Mouse (Mus musculus) liver, embryonic 15.5 days (tissue): Measurements from ENCODE around the gene Mark4. TPM values are rescaled to one million over a fixed set of nuclear protein-coding genes. Genes with fewer than 3 reads are reported as not detected.

Source experiments
- ATAC-seq: fragments of 200-750 bp; cut with Nextera tagmentation; 2 replicates; pipeline ENCODE4 v1.8.0; 2017; ENCODE audit warnings: moderate number of reproducible peaks, mild to moderate bottlenecking, moderate library complexity; ENCODE audit not compliant: insufficient read depth
- H3K27ac ChIP-seq: fragments of 300-500 bp; sonication (generic); replicated peaks from 2 replicates; pipeline ENCODE4 v1.5.1; 2015; ENCODE audit warnings: mild to moderate bottlenecking, inconsistent platforms
- H3K27me3 ChIP-seq: fragments of 300-500 bp; sonication (generic); 2 replicates; pipeline ENCODE4 v1.6.1; 2015; ENCODE audit warnings: mild to moderate bottlenecking, inconsistent platforms
- H3K36me3 ChIP-seq: fragments of 300-500 bp; sonication (generic); replicated peaks from 2 replicates; pipeline ENCODE4 v1.6.1; 2015; ENCODE audit warnings: moderate library complexity, mild to moderate bottlenecking, inconsistent platforms
- H3K4me1 ChIP-seq: fragments of 300-500 bp; sonication (generic); replicated peaks from 2 replicates; pipeline ENCODE4 v1.6.1; 2015; ENCODE audit warnings: inconsistent platforms
- H3K4me2 ChIP-seq: fragments of 300-500 bp; sonication (generic); 2 replicates; pipeline ENCODE4 v1.6.1; 2015; ENCODE audit warnings: moderate library complexity, mild to moderate bottlenecking, inconsistent platforms
- H3K4me3 ChIP-seq: fragments of 300-500 bp; sonication (generic); replicated peaks from 2 replicates; pipeline ENCODE4 v1.5.1; 2015; ENCODE audit warnings: mild to moderate bottlenecking, inconsistent platforms
- H3K9ac ChIP-seq: fragments of 300-500 bp; sonication (generic); 2 replicates; pipeline ENCODE4 v1.6.1; 2015; ENCODE audit warnings: moderate library complexity, mild to moderate bottlenecking, inconsistent platforms
- H3K9me3 ChIP-seq: fragments of 300-500 bp; sonication (generic); replicated peaks from 2 replicates; pipeline ENCODE4 v1.6.1; 2016; ENCODE audit warnings: inconsistent platforms
- WGBS: fragments of 180-500 bp; shearing (Covaris S2); methylation state at CpG from one replicate; pipeline ENCODE4 v1.1.7; 2015; ENCODE audit warnings: mixed read lengths; ENCODE audit not compliant: insufficient replicate concordance; 5-methylcytosine and 5-hydroxymethylcytosine counted together
- polyA plus RNA-seq: library from polyadenylated mRNA; unstranded; fragments of >200 nt; fragmentation: Nextera tagmentation; extraction: Ambion mirVana; gene quantifications from 2 replicates; pipeline ENCODE4 v1.2.1, GENCODE M21; 2015

Mark4 gene
- polyA plus RNA-seq, 1 experiment from 2014 or later: 1.2 TPM

DNA sequence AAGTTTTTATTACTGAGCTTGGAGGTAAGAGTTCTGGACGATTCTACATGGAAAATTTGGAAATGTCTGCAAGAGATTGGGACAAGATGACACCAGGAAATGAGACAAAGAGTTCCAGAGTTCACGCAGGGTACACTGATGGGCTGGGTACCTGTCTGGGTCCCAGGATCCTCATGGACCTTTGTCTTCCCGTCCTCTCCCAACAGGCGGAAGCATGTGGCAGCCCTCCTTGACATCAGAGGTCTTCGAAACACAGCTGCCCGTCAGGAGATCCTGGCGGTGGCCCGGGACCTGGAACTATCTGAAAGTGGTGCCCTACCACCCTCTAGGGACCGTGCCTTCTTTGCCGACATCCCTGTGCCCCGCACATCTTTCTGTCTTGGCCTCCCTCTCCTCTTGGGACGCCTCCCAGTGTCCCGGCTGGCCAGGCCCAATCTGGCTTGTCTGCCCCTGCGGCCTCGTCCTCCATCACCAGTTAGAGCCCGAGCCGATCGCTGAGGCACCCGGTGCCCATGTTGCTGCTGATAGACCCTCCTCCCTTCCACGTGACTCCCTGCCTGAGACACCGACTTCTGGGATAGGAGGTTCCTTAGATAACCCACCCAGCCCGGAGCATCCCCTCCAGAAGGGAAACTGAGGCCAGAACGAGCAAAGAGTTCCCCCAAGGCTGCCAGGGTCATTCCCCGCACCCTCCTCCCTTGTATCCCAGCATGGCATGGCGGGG, 36.3 kb upstream of the Mark4 start:
- Histone ChIP-seq H3K27me3 (peaks cover 13% of the 10 kb centered on the region), H3K36me3 (no peaks in the 10 kb centered on the region), H3K9ac (no peak overlapping the region), H3K4me2 (no peak overlapping the region), H3K27ac (no peak overlapping the region), H3K4me1 (peaks cover 26% of the 10 kb centered on the region), H3K9me3 (no peaks in the 10 kb centered on the region), H3K4me3 (no peak overlapping the region)
- 75% methylated on average over 25 of the region's 25 CpGs for WGBS
- ATAC-seq: no peak

DNA sequence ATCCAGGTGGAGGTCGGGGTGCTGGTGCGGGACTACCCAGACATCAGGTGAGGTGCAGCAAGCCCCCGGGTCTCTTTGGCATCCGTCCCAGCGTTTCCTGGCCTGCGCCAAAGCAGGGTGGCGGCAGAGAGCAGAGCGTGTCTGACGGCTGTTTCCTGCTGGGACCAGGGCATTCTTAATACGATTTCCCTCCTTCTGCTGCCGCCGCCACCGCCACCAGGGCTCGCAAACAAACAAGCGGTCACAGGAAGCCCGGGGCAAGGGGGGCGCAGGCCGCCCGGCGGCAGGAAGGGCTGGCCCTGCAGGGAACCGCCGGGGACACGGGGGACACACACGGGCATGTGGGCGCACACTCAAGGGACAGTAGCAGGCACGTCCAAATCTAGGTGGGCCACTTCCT, 33.1 kb upstream of the Mark4 start:
- Histone ChIP-seq H3K4me1 (peaks cover 20% of the 10 kb centered on the region), H3K27me3 (peaks cover 31% of the 10 kb centered on the region), H3K9me3 (no peaks in the 10 kb centered on the region), H3K9ac (no peak overlapping the region), H3K4me3 (no peak overlapping the region), H3K4me2 (peak overlapping the region; percentile 23; the same call in 1 of the 2 replicates), H3K36me3 (no peaks in the 10 kb centered on the region), H3K27ac (no peak overlapping the region)
- WGBS: 20% methylated on average over 26 of the region's 26 CpGs
- no peak for ATAC-seq

DNA sequence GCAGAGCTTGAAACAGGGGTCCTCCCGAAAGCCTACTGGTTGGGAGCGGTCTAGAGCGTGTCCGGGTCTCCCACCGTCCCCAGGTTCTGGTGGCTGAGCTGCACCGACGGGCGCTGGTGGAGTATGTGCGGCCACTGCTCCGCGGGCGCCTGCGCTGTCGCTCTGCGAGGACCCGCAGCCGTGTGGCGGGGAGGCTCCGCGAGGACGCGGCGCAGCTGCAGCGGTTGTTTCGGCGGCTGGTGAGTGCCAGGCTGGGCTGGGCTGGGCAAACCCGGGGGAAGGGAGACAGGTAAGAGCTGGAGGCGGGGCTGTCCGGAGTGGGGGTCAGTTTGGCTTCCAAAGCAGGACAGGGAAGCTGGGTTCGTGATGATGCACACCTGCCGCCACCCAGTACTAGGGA, 30.9 kb upstream of the Mark4 start:
- 71% methylated on average over 31 of the region's 31 CpGs for WGBS
- no peak overlapping the region for H3K27ac ChIP-seq
- peaks cover 31% of the 10 kb centered on the region for H3K27me3 ChIP-seq
- 0 out of 2 replicates have a peak, but pooled peaks cover 6% of the 10 kb centered on the region for H3K4me1 ChIP-seq
- H3K9ac ChIP-seq: no peak overlapping the region
- no peaks in the 10 kb centered on the region for H3K36me3 ChIP-seq
- ATAC-seq: no peak
- no peak overlapping the region for H3K4me3 ChIP-seq
- H3K9me3 ChIP-seq: no peaks in the 10 kb centered on the region
- H3K4me2 ChIP-seq: no peak overlapping the region

DNA sequence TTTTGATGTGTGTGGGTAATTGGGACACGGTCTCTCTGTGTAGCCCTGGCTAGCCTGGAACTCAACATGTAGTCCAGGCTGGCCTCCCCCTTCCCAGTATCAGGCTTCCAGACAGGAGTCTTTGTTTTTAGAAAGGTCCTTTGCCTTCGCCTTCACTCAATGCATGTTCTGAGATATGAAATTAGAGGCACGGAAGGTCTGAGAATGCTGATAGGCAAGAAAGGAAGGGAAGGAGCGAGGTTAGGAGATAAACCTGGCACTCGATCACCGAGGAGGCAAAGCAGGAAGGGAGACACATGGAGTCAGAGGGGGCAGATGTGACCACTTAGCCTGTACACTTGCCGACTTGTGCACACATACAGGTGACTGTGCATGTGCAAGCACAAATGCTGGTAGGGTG, 27.9 kb upstream of the Mark4 start:
- 36% methylated on average over 7 of the region's 7 CpGs for WGBS
- no peak for ATAC-seq

DNA sequence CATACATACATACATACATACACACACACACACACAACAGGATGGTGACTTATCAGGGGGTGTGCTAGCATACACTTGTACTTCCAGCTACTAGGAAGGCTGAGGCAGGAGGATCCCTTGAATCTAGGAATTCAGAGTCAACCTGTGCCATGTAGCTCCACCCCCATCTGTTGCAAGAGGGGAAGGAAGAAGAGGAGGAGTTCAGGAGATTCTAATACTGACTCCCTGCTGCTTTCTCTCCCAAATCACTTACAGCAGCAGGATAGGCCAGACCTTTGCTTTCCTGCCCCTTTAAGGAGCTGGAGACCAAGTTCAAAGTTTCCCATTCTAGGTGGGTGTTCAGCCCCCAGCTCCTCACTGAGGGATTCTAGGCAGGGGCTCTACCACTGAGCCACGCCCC, 26.9 kb upstream of the Mark4 start:
- no peak overlapping the region for H3K27ac ChIP-seq
- H3K9me3 ChIP-seq: no peaks in the 10 kb centered on the region
- no peaks in the 10 kb centered on the region for H3K36me3 ChIP-seq
- no peak for ATAC-seq
- 78% methylated on average over 1 of the region's 1 CpGs for WGBS
- H3K4me1 ChIP-seq: no peaks in the 10 kb centered on the region
- no peak overlapping the region for H3K9ac ChIP-seq
- H3K4me2 ChIP-seq: no peak overlapping the region
- peaks cover 19% of the 10 kb centered on the region for H3K27me3 ChIP-seq
- H3K4me3 ChIP-seq: no peak overlapping the region

More for the DNA sequence above, 27.9 kb upstream of the Mark4 start:
- Histone ChIP-seq H3K9me3 (no peaks in the 10 kb centered on the region), H3K4me3 (no peak overlapping the region), H3K27me3 (peaks cover 23% of the 10 kb centered on the region), H3K4me2 (no peak overlapping the region), H3K9ac (no peak overlapping the region), H3K4me1 (0 out of 2 replicates have a peak, but pooled peaks cover under 1% of the 10 kb centered on the region), H3K27ac (no peak overlapping the region), H3K36me3 (no peaks in the 10 kb centered on the region)

DNA sequence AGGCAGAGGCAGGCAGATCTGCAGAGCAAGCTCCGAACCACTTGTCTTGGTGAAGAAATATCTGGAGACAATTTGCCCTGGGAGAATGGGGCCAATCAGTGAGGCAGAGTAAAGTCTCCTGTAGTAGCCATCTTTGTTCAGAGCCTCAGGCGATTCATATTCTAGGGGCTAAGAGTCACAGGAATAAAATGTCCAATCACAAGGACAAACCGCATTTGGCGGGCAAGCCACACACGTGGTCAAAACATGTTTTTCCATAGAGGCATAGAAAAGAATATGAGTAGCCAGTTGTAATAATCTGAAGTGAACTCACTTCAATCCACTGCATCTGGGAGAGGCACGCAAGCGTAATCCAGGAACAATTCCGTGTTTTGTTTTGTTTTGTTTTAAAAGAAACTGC, 24.7 kb upstream of the Mark4 start:
- H3K27me3 ChIP-seq: 0 out of 2 replicates have a peak, but pooled peaks cover 2% of the 10 kb centered on the region
- no peak overlapping the region for H3K9ac ChIP-seq
- ATAC-seq: no peak
- H3K36me3 ChIP-seq: no peaks in the 10 kb centered on the region
- H3K9me3 ChIP-seq: no peaks in the 10 kb centered on the region
- 73% methylated on average over 8 of the region's 8 CpGs for WGBS
- H3K4me1 ChIP-seq: no peaks in the 10 kb centered on the region
- no peak overlapping the region for H3K4me2 ChIP-seq
- no peak overlapping the region for H3K27ac ChIP-seq
- no peak overlapping the region for H3K4me3 ChIP-seq

DNA sequence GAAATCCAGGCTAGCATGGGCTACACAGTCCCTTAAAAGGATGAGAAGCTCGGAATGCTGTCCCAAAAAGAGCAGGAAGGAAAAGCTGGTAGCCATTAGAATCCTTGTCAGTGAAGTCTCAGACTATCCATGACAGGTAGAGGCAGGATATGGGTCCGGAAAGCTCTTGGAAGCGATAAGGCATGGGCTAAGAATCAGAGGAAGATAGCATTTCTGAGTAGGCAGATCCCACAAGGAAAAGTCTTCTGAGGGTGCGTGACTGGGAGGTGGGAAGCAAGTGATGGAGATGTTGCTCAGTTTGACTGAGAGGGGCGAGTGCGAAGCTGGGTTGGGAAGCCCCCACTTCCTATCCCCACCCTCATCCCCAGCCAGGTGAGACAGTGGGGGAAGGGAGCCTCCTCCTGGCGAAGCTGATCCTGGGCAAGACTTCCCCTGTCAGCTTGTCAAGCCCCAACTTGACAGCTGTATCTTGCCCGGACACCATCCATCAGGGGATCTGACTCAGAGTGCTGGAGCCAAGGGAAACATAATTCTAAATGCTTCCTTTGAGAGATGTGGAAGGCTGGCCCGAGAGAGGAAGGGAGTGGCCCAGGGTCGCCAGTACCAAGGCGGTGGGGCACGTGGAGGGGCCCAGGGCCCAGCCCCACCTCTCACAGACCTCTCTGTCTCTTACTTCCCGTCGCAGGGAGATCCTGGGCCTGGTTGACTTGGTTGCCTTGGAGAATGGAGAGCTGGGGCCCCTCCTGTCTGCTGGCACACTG, 19.2 kb upstream of the Mark4 start:
- H3K4me2 ChIP-seq: no peak overlapping the region
- no peak for ATAC-seq
- 26% methylated on average over 14 of the region's 14 CpGs for WGBS

DNA sequence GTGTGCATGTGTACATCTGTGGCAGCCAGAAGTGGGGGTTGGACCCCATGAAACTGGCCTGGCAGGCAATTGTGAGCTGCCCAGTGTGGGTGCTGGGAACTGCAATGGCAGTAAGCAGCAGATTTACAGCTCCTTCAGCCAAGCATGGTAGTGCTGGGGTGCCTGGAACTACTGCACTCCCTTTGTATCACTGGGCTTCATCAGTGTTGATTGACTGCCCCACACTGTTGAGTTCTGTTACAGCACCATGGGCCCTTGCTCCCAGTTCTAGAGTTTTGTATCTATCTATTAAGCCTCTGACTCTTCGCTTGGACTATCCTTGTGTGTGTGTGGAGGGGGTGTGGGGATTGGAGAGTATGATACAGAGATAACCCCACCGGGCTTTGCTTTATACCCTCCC, 18.5 kb upstream of the Mark4 start:
- Histone ChIP-seq H3K36me3 (no peaks in the 10 kb centered on the region), H3K9me3 (no peaks in the 10 kb centered on the region), H3K4me1 (peaks cover 3% of the 10 kb centered on the region), H3K4me2 (no peak overlapping the region), H3K27me3 (peaks cover 42% of the 10 kb centered on the region), H3K27ac (no peak overlapping the region), H3K4me3 (no peak overlapping the region), H3K9ac (no peak overlapping the region)
- ATAC-seq: no peak; the same call in 1 of the 2 replicates
- WGBS: 43% methylated on average over 2 of the region's 2 CpGs

More for the DNA sequence above, 19.2 kb upstream of the Mark4 start:
- no peak overlapping the region for H3K4me3 ChIP-seq
- H3K27me3 ChIP-seq: peaks cover 35% of the 10 kb centered on the region
- no peaks in the 10 kb centered on the region for H3K36me3 ChIP-seq
- H3K9me3 ChIP-seq: no peaks in the 10 kb centered on the region
- no peak overlapping the region for H3K27ac ChIP-seq
- peaks cover 3% of the 10 kb centered on the region for H3K4me1 ChIP-seq
- no peak overlapping the region for H3K9ac ChIP-seq

DNA sequence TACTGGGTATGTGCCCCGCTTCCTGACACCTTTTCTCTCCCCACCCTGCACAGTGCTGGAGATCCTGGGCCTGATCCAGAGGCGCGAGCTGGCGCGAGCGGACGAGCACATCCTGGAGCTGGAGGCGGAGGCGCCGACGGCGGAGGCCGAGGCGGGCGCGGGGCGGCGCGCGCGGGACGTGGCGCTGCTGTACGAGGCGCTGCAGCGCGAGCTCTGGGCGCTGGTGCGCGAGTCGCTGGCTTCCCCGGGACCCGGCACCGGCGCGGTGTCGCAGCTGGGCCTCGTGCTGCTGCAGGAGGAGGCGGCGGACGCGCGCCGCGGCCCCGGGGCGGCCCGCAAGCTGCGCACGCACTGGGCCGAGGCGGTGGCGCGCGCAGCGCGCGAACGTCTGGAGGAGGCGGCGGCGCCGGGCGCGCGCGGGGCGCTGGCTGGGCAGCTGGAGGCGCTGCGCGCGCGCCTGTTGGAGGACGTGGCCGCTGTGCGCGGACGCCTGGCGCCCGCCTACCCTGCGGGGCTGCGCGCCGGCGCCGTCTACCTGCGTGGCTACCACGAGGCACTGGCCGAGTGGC, 15.3 kb upstream of the Mark4 start:
- WGBS: 2% methylated on average over 89 of the region's 89 CpGs
- Histone ChIP-seq H3K4me3 (peak overlapping the region; percentile 51), H3K4me2 (peak overlapping the region; percentile 65), H3K36me3 (no peaks in the 10 kb centered on the region), H3K27me3 (peaks cover 64% of the 10 kb centered on the region), H3K9me3 (no peaks in the 10 kb centered on the region), H3K27ac (peak overlapping the region; percentile 55), H3K4me1 (peaks cover 3% of the 10 kb centered on the region), H3K9ac (no peak overlapping the region)
- ATAC-seq: peak; percentile 35

DNA sequence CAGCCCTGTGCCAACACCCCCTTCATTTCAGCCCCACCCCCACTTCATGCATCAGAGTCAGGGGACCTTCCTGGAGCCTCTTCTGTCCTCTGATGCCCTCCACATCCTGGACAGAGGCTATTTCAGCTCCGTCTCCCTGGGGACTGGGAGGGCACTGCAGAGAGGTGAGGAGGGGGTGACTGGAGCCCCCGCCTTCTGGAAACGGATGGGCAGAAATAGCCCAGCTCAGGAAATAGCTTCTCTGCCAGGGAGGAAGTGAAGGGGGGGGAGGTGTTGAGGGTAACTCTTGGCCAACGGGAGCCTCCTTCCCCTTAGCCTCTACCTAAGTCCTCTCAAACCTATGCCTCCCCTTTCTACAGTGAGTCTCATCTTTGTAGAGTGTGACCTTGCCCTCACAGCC, 13.8 kb upstream of the Mark4 start:
- Histone ChIP-seq H3K9ac (no peak overlapping the region), H3K36me3 (no peaks in the 10 kb centered on the region), H3K4me3 (no peak overlapping the region), H3K27me3 (peaks cover 64% of the 10 kb centered on the region), H3K4me1 (peaks cover 11% of the 10 kb centered on the region), H3K27ac (peak overlapping the region; percentile 55), H3K4me2 (peak overlapping the region; percentile 65), H3K9me3 (no peaks in the 10 kb centered on the region)
- WGBS: 11% methylated on average over 4 of the region's 4 CpGs
- ATAC-seq: peak; percentile 29; the same call in 1 of the 2 replicates

DNA sequence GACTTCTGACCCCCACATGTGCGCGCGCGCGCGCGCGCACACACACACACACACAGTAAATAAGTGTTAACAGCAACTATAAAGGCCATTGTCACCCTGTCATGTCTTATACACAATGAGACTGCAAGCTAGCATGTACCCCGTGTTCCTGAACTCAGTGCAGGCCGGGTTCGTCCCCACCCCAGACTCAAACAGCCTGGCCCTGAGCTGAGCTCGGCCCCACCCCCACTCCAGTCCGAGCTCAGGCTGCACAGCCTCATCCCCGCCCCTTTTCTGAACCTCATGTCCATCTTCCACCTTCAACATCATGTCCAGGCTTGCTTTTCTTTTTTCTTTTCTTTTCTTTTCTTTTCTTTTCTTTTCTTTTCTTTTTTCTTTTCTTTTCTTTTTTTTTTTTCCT, 11.7 kb upstream of the Mark4 start:
- peaks cover 67% of the 10 kb centered on the region for H3K27me3 ChIP-seq
- 51% methylated on average over 14 of the region's 14 CpGs for WGBS
- no peak for ATAC-seq

More for the DNA sequence above, 11.7 kb upstream of the Mark4 start:
- peaks cover 11% of the 10 kb centered on the region for H3K4me1 ChIP-seq
- no peaks in the 10 kb centered on the region for H3K9me3 ChIP-seq
- no peak overlapping the region for H3K9ac ChIP-seq
- H3K4me3 ChIP-seq: no peak overlapping the region
- H3K27ac ChIP-seq: no peak overlapping the region
- no peaks in the 10 kb centered on the region for H3K36me3 ChIP-seq
- H3K4me2 ChIP-seq: no peak overlapping the region
